Mouse (Mus musculus) ovary, postnatal 14 days (tissue): ENCODE data around the gene Slc7a14.
"Not testable (repeated sequence)": the region's sequence is repeated elsewhere in the genome, so short reads cannot be mapped to it uniquely, and the experiment has no call there.

ENCODE experiments used
- DNase-seq: peaks from one replicate; pipeline ENCODE4 v3.0.0; 2022; ENCODE audit warnings: low spot score

Gene Slc7a14

DNA sequence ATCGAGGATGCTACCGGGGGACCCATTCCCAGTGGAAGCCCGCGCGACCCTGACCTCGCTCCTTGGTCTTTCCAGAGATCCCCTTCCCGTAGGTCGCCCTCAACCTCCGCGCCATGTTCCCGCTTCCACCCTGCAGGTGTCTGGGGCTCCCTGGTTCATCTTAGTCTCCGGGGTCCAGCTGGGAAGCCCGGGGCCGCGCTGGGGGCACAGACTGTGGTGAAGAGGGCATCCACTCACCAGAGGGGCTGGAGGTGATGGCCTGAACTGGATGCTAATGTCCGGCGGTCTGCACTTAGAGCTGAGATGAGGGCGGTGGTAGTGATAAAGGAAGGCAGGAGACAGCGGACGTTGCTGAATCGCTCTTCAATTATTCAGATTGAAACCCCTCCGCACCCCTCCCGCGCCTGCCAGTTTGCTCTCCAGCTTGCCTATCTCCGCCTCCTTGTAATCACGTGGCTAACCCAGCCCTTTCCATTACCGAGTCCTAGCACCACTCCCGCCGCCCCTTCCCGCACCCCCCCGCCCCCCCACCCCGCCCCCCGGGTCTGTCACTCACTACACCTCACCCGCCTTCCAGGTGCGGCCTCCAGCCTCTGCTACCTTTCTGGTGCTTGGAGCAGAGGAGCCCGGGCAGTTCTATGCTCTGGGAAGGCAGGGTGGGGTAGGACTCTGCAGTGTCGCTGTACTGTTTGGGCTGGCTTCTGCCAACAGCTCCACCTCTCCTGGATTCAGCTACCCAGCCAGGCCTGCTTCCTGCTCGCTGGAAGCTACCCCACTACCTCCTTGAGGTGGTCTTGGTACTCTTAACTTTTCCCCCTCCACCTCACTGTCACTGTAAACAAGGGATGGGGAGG, at the start of gene Slc7a14:
TSS of gene Slc7a14 (minus strand) at position 445 of the 854 bp plus-strand sequence.
- DNase-seq, result no peak

DNA sequence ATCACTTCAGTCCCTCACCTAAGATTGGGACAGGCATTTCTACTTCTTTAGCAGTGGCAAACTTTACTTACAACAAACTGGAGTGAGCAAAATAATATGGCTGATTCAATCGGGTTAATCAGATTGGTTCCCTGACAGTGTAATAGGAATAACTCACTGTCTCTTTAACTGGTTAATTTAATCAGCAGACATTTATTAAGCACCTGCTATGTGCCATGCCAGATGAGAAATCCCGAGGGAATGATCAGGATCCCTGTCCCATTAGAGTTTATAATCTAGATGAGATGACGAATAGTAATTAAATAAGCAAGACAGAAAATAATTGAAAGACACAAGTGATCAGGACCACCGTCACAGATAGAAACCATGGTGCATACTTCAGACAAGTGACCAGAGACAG, 36.4 kb upstream of the Slc7a14 start:
- DNase-seq, result no peak

DNA sequence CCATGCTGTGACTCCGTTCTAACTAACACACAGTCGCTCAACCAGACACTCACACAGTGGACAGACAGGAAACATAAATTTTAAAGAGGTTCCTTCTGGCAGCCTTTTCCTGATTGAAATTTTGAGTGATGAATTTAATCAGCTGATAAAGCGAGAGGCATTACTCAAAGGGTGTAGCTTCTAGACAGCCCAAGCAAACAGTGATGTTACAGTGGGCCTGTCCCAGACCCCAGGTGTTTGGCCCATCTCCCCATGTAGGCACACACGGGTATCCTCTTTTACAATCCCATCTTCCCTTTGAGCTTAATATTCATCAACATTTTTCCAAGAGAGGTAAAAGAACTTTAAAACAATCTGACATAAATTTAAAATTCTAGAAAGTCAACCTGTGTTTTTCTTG, 35.6 kb upstream of the Slc7a14 start:
- no peak for DNase-seq

DNA sequence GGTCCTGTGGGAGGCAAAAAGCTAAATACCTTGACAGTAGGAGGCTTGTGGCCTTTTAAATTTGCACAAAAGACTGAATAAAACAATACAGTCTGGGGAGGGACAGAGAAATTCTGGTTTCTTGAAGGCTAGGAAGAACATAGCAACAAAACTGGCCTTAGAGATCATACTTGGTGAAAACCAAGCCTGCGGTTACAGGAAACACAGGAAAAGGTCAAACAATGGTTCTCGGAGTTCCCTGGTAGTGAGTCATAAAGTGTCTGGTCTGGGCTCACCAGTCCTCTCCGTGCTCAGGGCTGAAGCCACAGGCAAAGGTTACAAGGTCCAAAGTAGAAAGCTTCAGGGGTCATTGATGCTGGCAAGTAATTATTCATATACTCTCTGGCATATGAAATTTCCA, 29.1 kb upstream of the Slc7a14 start:
- no peak for DNase-seq

DNA sequence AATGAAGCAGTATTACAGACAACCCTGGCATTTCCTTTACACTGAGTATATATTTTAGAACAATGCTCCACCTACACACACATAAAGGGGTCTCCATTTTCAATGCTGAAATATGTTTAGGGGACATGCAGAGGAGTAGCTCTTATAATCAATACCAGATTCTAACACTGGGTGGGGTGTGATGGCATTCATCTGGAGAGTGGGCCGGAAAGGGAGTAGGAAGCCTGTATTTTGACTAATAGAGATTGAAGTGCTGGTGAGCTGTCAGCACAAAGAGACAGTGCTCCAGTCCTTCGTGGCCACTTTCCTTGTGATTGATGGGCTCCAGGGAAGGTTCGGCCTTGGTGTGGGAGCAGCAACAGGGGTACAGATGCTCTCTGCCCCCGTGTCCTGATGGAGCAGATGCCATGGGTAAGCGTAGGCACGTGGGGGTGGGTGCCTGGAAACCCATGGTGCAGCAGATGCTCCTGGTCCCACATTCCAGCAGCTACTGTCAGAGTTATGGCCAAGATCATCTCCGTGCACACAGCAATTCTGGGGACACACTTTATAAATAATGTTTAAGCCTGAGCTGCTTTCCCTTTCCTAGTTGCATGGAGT, 18.2 kb upstream of the Slc7a14 start:
- DNase-seq, result no peak

DNA sequence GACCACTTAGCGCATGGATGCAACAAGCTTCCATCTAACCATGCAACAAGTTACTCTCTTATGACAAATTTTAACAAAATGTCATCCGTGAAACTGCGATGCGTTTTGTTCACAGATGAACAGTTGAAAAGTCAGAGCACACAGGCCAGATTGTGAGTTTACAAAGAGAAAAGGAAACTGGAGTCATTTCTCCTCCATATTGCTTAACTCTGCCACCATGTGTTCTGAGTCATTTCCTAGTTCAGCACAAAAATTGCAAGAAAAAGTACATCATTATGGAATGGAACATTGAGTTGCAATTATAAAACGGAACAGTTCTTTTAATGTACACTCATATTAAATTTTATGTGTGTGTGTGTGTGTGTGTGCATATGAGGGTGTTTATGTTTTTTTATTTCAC, 17.6 kb upstream of the Slc7a14 start:
- no peak for DNase-seq

DNA sequence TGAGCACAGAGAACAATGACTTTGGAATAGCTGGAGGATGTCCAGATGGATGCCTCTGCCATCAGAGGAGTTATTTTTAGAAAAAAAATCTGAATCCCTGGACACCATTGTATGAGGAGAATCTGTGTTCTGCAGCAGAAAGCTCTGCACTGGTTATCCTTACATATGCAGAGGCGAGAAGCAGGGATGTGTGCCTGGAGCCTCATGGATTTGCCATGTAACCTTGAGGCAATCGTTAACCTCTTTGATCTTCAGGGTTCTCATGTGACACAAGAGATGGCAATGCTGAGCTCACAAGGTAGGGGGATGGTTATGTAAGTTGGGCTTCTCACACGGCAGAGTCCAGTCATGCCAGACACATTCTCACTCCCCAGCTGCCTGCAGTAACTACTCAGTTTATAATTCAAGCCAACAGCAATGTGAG, 14.1 kb upstream of the Slc7a14 start:
- DNase-seq, result no peak

DNA sequence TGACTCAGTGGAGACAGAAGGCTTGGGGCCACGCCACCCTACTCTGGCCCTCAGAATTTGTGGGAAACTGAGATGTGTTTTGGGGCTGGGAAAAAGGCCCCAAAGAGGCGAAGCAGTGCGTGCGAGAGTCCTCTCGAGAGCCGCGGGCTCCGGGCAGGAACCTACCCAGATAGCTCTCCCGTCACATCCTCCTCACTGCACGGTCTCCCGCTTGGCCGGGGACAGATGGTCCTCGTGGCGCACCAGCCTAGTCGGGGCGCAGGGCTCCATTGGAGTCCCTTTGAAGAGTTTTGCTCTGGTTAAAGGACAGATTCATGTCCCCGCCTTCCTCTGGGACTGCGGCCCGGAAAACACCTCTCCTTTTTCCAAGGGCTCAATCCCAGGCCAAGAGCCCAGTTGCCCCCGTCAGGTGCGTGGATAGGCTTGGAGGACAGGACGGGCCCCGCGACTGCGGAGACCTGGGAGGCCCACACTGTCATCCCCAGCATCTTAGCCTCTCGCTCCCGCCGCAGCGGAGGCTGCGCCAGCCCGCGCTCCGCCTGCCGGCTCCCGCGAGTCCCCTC, 726 bp downstream of the Slc7a14 start:
- DNase-seq, result no peak

DNA sequence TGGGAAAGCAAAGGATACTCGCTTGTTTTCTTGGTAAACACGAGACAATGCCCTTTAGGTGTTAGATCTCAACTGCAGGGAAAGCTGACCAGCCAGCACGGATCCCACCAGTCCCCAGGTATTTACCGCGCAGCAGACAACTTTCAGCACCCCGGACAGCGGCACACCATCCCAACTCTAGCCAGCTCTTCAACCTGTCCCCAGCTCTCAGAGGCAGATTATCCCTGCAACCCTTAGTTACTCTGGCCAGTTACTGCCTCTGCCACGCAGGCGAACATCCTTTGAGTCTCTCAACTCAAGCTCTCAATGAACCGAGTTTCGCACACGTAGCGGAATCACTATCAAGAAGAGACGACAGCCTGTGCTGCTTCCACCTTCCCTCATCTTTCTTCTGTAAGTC, 1.3 kb downstream of the Slc7a14 start:
- DNase-seq, result peak; percentile 63

DNA sequence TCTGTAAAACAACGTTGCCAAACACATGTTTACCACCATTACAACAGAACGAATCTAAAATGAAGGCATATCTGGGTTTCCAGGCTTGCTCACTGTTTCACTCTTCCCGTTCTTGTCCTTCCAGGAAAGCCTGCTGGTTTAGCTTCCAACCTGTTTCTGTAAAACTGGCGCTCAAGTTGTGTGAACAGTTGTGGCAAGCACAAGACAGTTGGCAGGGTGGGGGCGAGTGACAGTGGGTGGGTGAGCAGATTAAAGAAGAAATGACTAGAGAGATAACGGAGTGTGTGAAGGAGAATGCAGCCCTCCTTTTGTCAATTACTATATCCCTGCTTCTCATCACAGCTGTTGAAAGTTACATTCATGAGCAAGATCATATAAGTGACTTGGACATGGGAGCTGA, 2.2 kb downstream of the Slc7a14 start:
- DNase-seq, result no peak

DNA sequence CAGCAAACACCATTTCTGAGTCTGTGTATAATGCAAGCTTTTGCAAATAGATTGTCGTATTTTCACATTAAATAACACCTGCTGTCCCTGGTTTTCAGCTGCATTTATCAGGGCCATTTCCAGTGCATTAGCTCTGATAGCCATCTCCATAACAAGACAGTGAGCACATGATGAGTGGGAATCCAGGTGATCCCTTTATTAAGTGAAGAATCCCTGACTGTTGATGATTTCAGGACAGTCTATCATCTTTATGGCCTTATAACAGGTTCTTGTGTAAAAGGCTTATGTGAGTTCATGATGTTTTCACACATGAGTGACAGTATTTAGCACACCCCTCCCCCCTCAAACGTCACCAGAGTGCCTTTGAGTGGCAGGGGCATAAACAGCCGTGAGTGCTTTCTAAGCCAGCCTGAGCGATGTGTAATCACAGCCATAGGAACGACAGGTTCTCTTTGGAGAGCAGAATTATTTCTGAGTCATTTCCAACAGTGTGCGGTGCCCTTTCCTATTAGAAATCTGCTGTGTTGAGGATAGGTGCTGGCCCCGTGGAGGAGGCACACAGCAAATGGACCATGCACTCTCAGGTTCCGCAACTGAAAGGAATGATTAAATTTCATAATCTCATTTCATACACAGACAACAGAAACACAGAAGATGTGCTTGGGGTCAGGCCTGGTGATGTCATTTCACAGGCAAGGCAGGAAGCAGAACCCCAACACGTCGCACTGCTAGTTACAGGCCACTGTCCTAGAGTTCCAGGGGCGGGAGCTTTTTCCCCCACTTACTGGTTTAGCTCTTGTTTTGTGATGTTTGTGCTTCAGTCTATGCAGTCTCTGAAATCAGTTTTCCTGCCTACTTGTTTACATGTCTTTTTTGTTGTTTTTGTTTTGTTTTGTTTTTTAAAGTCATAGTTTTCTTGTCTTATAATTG, 18.2 kb downstream of the Slc7a14 start:
- DNase-seq, result no peak

DNA sequence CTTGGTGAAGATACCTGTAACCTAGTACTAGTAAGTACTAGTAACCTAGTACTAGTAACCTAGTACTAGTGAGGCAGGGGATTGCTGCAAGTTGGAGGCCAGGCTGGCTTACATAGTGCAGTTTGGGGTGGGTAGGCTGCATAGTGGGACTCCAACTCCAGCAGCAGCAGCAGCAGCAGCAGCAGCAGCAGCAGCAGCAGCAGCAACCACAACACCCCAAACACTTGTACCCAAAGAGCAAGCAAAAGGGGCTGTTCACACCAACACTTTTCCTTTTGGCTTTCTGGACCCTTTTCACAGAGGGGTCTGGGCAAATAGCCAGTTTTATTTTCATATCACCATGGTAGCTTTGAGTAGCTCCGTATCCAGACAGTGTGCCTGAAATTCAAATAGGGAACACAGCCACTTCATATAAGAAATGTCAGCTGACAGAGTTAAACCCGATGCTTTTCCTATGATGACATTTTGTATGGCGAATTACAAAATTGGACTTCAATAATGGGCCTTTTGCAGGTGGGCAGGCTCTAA, 22.7 kb downstream of the Slc7a14 start:
- no peak for DNase-seq

DNA sequence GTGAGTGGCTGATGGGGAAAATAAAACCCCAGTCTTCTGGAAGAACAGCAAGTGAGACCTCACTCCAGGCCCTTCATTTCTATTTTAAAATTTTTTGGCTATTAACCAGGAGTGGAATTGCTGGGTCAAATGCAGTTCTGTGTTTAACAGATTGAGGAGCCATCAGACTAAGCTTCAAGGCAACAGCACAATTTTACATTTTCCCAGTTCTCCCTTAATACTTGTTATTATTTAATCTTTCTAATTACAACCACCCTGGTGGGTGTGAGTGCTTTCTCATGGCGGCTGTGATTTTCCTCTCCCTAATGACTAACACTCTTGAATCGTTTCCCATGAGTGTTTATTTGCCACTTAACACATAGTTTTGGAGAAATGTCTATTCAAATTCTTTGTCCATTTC, 29.1 kb downstream of the Slc7a14 start:
- DNase-seq, result no peak

DNA sequence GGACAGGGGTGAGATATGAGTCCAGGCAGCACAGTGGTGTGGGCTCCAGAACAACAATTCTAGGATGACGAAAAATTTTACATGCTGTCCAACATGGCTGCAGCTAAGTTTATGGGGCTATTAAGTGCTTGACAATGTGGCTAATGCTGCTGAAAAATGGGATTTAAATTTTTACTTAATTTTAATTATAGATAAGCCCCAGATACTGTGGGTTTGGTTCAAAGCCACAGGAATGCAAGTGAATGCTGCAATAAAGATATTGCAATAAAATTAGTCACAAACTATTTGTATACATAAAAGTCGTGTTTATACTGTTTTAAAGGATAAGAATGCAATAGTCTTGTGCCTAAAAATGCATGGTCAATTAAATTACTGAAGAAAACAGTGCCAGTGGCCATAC, 35.3 kb downstream of the Slc7a14 start:
- DNase-seq, result no peak

DNA sequence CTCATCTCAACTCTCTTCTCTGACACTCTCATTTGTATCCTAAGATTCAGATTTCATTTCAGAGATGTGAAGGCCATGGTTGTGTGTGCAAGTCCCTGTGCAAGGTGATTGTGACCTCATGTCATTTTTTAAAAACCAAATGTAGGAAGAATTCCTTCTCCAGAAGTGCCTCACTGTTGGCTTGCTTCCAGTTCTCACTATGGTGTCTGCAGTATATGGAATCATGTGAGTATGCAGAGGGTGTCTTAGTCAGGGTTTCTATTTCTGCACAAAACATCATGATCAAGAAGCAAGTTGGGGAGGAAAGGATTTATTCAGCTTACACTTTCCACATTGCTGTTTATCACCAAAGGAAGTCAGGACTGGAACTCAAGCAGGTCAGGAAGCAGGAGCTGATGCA, 36.9 kb downstream of the Slc7a14 start:
- DNase-seq, result not testable (repeated sequence)

DNA sequence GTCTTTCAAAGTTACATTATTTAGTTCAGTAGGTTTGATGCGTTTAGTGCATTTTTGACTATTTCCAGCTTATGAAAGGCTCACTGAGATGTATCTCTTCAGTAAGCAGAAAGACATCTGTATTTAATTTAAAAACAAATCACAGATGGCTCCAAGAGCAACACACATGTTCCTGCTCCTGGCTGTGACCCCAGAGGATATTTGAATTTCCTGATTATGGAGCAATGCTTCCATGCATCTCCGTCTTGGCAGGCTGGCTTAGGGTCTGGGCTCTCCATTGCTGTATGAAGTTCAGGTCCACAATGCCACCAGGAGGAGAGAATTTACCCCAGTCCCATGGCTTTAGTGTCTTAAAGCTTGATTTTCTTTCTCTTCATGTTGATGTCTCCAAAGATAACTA, 37.5 kb downstream of the Slc7a14 start:
- DNase-seq, result no peak

DNA sequence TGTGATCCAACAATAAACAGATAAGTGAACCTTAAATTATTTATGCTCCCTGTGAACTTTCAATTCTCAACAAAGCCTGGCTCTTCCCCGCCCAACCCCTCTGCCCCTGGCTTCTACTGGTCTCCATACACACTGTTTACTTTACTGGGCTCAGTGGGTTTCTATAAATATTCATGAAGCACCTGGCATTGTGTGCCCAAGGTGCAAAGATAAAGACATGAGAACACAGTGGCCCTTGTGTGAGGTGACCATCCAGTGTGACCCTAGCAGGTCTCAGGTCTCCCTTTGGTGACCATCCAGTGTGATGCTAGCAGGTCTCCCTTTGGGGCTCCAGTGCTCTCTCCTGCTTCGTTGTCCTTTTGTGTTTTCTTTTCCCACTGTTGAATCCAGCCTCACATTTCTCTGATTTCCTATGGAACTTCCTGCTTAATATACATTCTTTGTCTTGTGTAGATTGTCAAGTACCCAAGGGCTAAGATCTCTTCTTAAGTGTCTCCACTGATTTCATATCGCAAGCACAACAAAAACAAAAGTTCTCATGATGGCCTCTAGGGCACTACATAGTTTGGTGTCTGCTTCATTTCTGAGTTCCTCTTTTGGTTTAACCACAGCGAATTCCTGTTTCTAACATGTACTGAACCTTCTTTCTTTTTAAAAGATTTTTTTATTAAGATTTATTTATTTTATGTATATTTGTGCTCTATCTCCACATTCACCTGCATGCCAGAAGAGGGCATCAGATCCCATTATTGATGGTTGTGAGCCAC, 40.4 kb downstream of the Slc7a14 start:
- DNase-seq, result no peak

DNA sequence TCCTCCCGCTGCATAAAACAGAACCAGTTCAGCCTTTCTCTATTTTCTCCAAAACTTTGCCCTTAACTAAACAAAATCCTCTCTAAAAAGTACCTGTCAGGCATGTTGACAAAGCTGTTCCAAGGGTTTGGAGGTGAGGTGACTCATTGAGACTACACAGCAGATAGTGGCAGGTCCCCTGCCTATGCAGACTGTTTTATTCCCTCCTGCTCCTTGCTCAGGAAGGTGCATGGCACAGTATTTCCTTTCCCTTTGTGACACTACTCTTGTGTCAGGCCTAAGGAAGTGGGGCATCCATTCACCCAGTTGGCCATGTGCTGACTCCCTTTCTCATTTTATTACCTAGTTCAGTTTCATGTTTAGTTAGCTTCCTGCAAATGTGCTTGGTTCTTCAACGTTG, 42.3 kb downstream of the Slc7a14 start:
- DNase-seq, result no peak

DNA sequence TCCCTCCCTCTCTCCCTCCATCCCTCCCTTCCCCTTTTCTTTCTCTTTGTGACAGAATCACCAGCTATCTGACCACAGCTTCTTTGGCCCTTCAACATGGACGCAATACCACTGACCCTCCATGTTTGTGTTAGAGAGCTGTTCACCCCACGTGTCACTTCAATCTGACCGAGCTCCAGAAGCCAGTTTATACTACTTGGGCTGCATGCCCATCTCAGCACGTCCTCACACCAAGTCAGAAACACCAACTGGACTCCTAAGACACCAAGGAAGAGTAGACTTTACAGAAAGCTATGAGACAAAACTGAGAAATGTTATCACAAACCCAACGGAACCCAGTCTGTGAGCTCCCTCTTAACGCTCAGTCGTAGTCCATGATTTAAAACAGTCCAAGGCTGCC, 43.2 kb downstream of the Slc7a14 start:
- DNase-seq, result no peak

DNA sequence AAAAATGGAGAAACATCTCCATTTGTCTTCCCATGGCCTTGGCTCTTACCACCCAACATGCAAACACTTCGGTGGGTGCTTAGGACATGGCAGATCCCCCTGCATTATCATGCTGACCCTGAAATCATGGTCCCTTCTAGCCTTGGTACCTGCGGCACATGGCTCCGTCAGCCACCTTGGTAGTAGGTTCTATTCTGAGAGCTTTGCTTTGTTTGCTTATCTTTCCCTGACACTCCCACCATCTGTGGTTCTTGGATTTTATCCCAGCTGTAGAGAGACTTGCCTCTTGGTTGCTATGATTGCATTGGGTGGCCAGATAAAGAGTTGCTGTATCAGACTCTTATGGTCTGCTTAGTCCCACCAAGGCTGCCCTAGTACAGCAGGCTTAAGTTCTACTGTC, 46.6 kb downstream of the Slc7a14 start:
- no peak for DNase-seq

DNA sequence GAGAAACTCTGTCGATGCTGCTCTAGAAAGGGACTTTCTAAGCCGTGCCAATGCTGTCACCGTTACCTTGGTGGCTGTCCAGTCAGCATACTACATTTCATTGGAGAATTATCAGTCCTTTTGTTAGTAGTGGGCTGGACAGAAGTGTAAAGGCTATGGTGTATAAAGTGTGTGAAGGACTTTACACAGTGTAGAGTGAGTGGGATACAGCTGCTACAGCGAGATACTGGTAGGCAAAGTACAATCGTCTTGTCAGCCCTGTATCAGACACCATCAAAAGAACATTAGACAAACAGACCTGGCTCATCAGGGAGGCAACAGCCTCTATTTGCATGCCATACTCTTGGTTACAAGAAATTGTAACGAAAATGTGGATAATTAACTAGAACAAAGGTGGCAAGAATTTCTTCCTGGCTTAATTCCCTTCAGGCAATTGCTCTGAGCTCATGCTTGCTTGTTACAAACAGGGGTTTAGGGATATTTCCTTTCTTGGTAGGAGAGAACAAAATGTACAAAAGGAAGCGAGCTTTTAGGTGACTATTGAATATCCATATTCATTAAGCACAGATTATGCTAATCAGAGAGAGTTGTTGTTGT, 48.7 kb downstream of the Slc7a14 start:
- DNase-seq, result no peak
